Mouse (Mus musculus): Measurements from ENCODE around the gene Hhatl. TPM values are rescaled to one million over a fixed set of nuclear protein-coding genes. Genes with fewer than 3 reads are reported as not detected.

Gene Hhatl
- polyA plus RNA-seq, 1 experiment from 2014 or later = 17.8 TPM

DNA sequence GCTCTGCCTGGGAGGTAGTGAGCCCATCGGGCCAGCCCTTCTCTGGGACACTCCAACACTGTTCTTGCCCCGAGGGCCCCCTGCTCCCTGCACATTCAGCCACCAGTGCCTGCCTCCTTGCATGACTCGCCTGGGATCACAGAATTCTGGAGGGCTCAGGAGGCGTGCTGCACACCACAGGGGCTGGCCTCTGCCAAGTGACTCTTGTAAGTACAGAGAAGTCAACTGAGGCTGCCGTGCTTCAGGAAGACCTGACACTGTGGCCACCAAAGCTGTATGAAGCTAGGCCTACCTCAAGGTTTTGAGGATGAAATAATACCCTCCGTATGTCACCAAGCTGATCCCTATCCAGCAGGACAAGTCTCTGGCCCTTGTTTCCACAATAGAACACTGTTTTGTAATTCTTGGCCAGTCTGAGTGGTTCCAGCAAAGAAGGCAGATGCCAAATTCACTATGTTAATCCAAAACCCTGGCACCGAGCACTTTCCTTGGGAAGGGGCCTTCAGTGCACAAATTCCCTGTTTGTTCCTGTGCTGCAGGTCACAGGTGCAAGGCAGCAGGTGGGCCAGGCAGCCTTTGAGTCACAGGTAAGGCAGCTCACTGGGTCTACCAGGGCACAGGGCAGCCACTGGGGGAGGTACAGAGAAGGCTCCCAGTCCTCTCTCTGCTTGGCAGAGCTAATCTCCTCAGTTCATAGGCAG lies 27.6 kb upstream of the Hhatl start:
- Histone ChIP-seq H3K27ac (replicated peaks in 1 of 2; ENCODE audit: control insufficient read depth in 1 of 2, insufficient read depth in 1 of 2, low read depth in 2 of 2, low read length in 2 of 2) (no peak overlapping the region), H3K4me1 (ENCODE audit: control insufficient read depth in 2 of 2, insufficient read depth in 2 of 2, low read length in 2 of 2) (no peaks in the 10 kb centered on the region; a peak in 1 of 4 replicates), H3K4me3 (ENCODE audit: control insufficient read depth in 1 of 2, insufficient read depth in 1 of 2, low read depth in 1 of 2, low read length in 2 of 2) (no peak overlapping the region), H3K36me3 (ENCODE audit: control insufficient read depth, insufficient read depth, low read length) (no peaks in the 10 kb centered on the region), H3K9me3 (ENCODE audit: control insufficient read depth, low read length) (no peaks in the 10 kb centered on the region), H3K27me3 (ENCODE audit: control insufficient read depth, insufficient read depth, low read length) (no peaks in the 10 kb centered on the region), H3K4me2 (ENCODE audit: low read length) (no peak overlapping the region), H3K9ac (ENCODE audit: low read length) (no peak overlapping the region)
- ATAC-seq (ENCODE audit: insufficient number of reproducible peaks, insufficient read depth, low FRiP score, low read depth) = no peak
- WGBS = 46% methylated on average over 7 of the region's 7 CpGs

DNA sequence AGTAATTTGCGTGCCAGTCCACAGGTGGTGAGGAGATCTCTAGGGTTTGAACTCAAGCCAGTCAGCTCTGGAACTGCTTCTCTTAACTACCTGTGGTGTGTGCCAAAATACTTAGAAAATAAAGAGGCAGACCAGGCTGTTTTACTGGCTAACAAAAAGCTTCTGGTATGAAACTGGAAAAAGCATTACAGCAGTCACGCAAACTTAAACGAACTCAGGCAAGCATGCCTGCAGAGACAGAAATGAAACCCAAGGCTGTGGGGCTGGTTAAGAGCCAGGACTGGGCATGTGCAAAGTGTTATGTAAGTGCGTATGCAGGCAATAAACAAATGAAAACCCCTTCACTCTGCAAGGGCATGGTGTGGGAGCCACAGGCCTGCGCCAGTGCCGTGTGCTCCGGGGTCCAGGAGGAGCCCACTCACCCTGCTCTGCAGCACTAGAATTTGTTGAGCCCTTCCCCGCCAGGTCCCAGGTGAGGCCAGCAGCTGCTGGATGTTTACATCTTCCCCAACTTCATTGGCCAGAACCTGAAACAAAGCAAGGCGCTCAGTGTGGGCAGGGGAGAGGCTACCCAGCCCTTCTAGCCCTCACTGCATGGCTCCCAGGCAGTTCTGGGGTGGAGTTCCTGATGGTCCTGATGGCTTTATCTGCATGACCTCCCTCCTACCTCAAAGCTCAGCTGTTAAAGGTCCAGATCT lies 26.9 kb upstream of the Hhatl start:
- Histone ChIP-seq H3K4me3 (ENCODE audit: control insufficient read depth in 1 of 2, insufficient read depth in 1 of 2, low read depth in 1 of 2, low read length in 2 of 2) (no peak overlapping the region), H3K27me3 (ENCODE audit: control insufficient read depth, insufficient read depth, low read length) (no peaks in the 10 kb centered on the region), H3K4me2 (ENCODE audit: low read length) (no peak overlapping the region), H3K4me1 (ENCODE audit: control insufficient read depth in 2 of 2, insufficient read depth in 2 of 2, low read length in 2 of 2) (no peaks in the 10 kb centered on the region; a peak in 1 of 4 replicates), H3K9me3 (ENCODE audit: control insufficient read depth, low read length) (no peaks in the 10 kb centered on the region), H3K27ac (replicated peaks in 1 of 2; ENCODE audit: control insufficient read depth in 1 of 2, insufficient read depth in 1 of 2, low read depth in 2 of 2, low read length in 2 of 2) (no peak overlapping the region), H3K9ac (ENCODE audit: low read length) (no peak overlapping the region), H3K36me3 (ENCODE audit: control insufficient read depth, insufficient read depth, low read length) (no peaks in the 10 kb centered on the region)
- no peak for ATAC-seq (ENCODE audit: insufficient number of reproducible peaks, insufficient read depth, low FRiP score, low read depth)
- 81% methylated on average over 9 of the region's 9 CpGs for WGBS

DNA sequence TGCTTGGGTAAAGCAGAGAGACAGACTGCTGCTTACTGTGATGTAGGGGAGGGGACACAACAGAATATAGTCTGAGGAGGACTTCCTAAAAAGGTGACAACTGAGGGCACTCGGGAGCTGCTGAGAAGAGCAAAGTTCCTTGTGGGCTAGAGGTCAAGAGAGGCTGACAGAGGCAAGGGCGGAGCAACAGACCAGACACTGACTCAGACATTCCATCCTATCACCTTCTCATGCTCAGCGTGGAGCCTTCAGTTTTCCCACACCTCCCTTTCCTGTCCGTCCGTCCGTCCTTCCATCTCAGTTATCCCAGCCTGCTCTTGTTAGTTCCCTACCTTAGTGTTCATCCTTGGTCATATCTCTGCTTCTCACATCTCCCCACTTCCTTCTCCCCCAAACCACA lies 22.9 kb upstream of the Hhatl start:
- no peak overlapping the region for H3K4me2 ChIP-seq (ENCODE audit: low read length)
- ATAC-seq (ENCODE audit: insufficient number of reproducible peaks, insufficient read depth, low FRiP score, low read depth) = no peak
- whole genome bisulfite sequencing = 17% methylated on average over 6 of the region's 6 CpGs
- no peaks in the 10 kb centered on the region for H3K9me3 ChIP-seq (ENCODE audit: control insufficient read depth, low read length)
- H3K36me3 ChIP-seq (ENCODE audit: control insufficient read depth, insufficient read depth, low read length) = no peaks in the 10 kb centered on the region
- H3K4me3 ChIP-seq (ENCODE audit: control insufficient read depth in 1 of 2, insufficient read depth in 1 of 2, low read depth in 1 of 2, low read length in 2 of 2) = no peak overlapping the region
- H3K27ac ChIP-seq (replicated peaks in 1 of 2; ENCODE audit: control insufficient read depth in 1 of 2, insufficient read depth in 1 of 2, low read depth in 2 of 2, low read length in 2 of 2) = no peak overlapping the region
- H3K4me1 ChIP-seq (ENCODE audit: control insufficient read depth in 2 of 2, insufficient read depth in 2 of 2, low read length in 2 of 2) = peaks cover 4 to 7% of the 10 kb centered on the region in 2 experiments
- no peak overlapping the region for H3K9ac ChIP-seq (ENCODE audit: low read length)
- H3K27me3 ChIP-seq (ENCODE audit: control insufficient read depth, insufficient read depth, low read length) = no peaks in the 10 kb centered on the region

- peaks cover 12 to 18% of the 10 kb centered on the region in 2 experiments for H3K4me1 ChIP-seq (ENCODE audit: control insufficient read depth in 2 of 2, insufficient read depth in 2 of 2, low read length in 2 of 2)
- peak overlapping the region; percentile 25; the same call in 1 of the 2 replicates for H3K9ac ChIP-seq (ENCODE audit: low read length)
- H3K27ac ChIP-seq (replicated peaks in 1 of 2; ENCODE audit: control insufficient read depth in 1 of 2, insufficient read depth in 1 of 2, low read depth in 2 of 2, low read length in 2 of 2) = no peak overlapping the region
- no peaks in the 10 kb centered on the region for H3K36me3 ChIP-seq (ENCODE audit: control insufficient read depth, insufficient read depth, low read length)
- no peak for ATAC-seq (ENCODE audit: insufficient number of reproducible peaks, insufficient read depth, low FRiP score, low read depth)
- no peak overlapping the region for H3K4me2 ChIP-seq (ENCODE audit: low read length)
- H3K9me3 ChIP-seq (ENCODE audit: control insufficient read depth, low read length) = no peaks in the 10 kb centered on the region
- no peak overlapping the region for H3K4me3 ChIP-seq (ENCODE audit: control insufficient read depth in 1 of 2, insufficient read depth in 1 of 2, low read depth in 1 of 2, low read length in 2 of 2)
- 34% methylated on average over 15 of the region's 15 CpGs for WGBS
- no peaks in the 10 kb centered on the region for H3K27me3 ChIP-seq (ENCODE audit: control insufficient read depth, insufficient read depth, low read length)
Measured at GRCm38 (mm10) chr9:121810081-121810821, 17.9 kb upstream of the Hhatl start.

DNA sequence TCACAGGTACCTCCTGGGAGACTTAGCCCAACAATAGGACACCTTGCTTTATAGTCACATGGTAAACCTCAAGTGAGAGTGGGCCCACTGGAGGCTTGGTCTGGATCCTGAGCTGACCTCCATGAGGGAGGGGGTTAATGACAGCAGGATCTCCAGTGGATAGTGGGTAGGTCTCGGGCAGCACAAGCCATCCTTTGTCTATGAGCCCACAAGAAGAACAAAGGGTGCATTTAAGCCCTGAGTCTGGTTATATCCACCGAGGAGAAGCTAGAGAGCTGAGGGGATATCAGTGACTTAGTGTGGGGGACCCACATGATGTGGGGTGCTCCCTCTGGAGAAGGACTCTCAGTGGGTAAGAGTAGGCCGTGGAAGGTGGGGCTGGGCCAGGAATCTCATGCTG lies 16.2 kb upstream of the Hhatl start:
- no peak overlapping the region for H3K27ac ChIP-seq (replicated peaks in 1 of 2; ENCODE audit: control insufficient read depth in 1 of 2, insufficient read depth in 1 of 2, low read depth in 2 of 2, low read length in 2 of 2)
- no peaks in the 10 kb centered on the region for H3K9me3 ChIP-seq (ENCODE audit: control insufficient read depth, low read length)
- no peak for ATAC-seq (ENCODE audit: insufficient number of reproducible peaks, insufficient read depth, low FRiP score, low read depth)
- H3K4me3 ChIP-seq (ENCODE audit: control insufficient read depth in 1 of 2, insufficient read depth in 1 of 2, low read depth in 1 of 2, low read length in 2 of 2) = no peak overlapping the region
- no peak overlapping the region for H3K4me2 ChIP-seq (ENCODE audit: low read length)
- WGBS = 91% methylated on average over 3 of the region's 3 CpGs
- no peaks in the 10 kb centered on the region for H3K36me3 ChIP-seq (ENCODE audit: control insufficient read depth, insufficient read depth, low read length)
- no peaks in the 10 kb centered on the region for H3K27me3 ChIP-seq (ENCODE audit: control insufficient read depth, insufficient read depth, low read length)
- peaks cover 17 to 22% of the 10 kb centered on the region in 2 experiments for H3K4me1 ChIP-seq (ENCODE audit: control insufficient read depth in 2 of 2, insufficient read depth in 2 of 2, low read length in 2 of 2)
- no peak overlapping the region for H3K9ac ChIP-seq (ENCODE audit: low read length)

DNA sequence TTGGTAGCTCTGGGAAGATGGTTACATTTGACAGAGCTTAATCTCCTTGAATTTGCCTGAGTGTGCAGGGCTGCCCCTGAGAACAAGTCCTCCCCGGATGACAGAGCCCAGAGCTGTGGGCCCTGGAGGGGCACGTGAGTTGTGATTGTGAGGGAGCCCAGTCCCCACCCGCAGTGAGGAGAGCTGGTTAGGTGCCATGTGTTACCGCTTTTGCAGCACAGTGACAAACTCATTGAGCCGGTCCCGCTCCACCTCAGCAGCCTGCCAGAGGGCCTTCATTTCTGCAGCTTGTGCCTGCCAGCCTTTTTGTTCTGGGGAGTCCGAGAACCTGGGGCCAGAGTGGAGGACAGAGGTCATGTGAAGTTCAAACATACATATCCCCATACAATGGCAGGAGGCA lies 15.6 kb upstream of the Hhatl start:
- ATAC-seq (ENCODE audit: insufficient number of reproducible peaks, insufficient read depth, low FRiP score, low read depth) = no peak
- Histone ChIP-seq H3K4me3 (ENCODE audit: control insufficient read depth in 1 of 2, insufficient read depth in 1 of 2, low read depth in 1 of 2, low read length in 2 of 2) (no peak overlapping the region), H3K27me3 (ENCODE audit: control insufficient read depth, insufficient read depth, low read length) (no peaks in the 10 kb centered on the region), H3K4me2 (ENCODE audit: low read length) (no peak overlapping the region), H3K36me3 (ENCODE audit: control insufficient read depth, insufficient read depth, low read length) (no peaks in the 10 kb centered on the region), H3K9me3 (ENCODE audit: control insufficient read depth, low read length) (no peaks in the 10 kb centered on the region), H3K9ac (ENCODE audit: low read length) (no peak overlapping the region), H3K4me1 (ENCODE audit: control insufficient read depth in 2 of 2, insufficient read depth in 2 of 2, low read length in 2 of 2) (peaks cover 17 to 25% of the 10 kb centered on the region in 2 experiments), H3K27ac (replicated peaks in 1 of 2; ENCODE audit: control insufficient read depth in 1 of 2, insufficient read depth in 1 of 2, low read depth in 2 of 2, low read length in 2 of 2) (no peak overlapping the region)
- 56% methylated on average over 7 of the region's 7 CpGs for WGBS

DNA sequence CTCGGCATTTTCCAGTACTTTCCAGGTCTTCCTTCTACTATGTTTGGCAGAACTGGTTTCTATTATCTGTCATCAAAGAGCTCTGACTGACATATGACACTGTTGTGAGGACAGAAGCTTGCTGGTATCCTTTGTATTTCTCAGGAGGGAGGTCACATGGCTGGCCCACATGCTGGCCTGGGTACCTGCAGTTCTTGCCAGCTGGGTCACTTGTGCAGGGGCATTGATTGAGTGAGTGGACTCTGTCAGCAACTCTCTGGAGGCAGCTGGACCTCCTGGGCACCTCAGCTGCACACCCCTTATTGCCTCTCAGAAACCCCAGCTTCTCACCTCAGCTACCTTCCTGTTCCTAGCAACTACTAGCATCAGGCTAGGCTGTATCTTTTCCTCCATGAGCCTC lies 15.2 kb upstream of the Hhatl start:
- Histone ChIP-seq H3K9me3 (ENCODE audit: control insufficient read depth, low read length) (no peaks in the 10 kb centered on the region), H3K4me1 (ENCODE audit: control insufficient read depth in 2 of 2, insufficient read depth in 2 of 2, low read length in 2 of 2) (peaks cover 19 to 27% of the 10 kb centered on the region in 2 experiments), H3K4me3 (ENCODE audit: control insufficient read depth in 1 of 2, insufficient read depth in 1 of 2, low read depth in 1 of 2, low read length in 2 of 2) (no peak overlapping the region), H3K27ac (replicated peaks in 1 of 2; ENCODE audit: control insufficient read depth in 1 of 2, insufficient read depth in 1 of 2, low read depth in 2 of 2, low read length in 2 of 2) (no peak overlapping the region), H3K4me2 (ENCODE audit: low read length) (no peak overlapping the region), H3K27me3 (ENCODE audit: control insufficient read depth, insufficient read depth, low read length) (no peaks in the 10 kb centered on the region), H3K9ac (ENCODE audit: low read length) (no peak overlapping the region), H3K36me3 (ENCODE audit: control insufficient read depth, insufficient read depth, low read length) (no peaks in the 10 kb centered on the region)
- WGBS = 52% methylated on average over 1 of the region's 1 CpGs
- ATAC-seq (ENCODE audit: insufficient number of reproducible peaks, insufficient read depth, low FRiP score, low read depth) = no peak

Data from heart, embryonic 14.5 days (tissue).